Mouse (Mus musculus) 416B (cell line): ENCODE data around the gene Echdc3.

ENCODE experiments used
- DNase-seq: peaks from one replicate; pipeline ENCODE4 v3.0.0; 2011; ENCODE audit warnings: low read depth

Echdc3 gene

DNA sequence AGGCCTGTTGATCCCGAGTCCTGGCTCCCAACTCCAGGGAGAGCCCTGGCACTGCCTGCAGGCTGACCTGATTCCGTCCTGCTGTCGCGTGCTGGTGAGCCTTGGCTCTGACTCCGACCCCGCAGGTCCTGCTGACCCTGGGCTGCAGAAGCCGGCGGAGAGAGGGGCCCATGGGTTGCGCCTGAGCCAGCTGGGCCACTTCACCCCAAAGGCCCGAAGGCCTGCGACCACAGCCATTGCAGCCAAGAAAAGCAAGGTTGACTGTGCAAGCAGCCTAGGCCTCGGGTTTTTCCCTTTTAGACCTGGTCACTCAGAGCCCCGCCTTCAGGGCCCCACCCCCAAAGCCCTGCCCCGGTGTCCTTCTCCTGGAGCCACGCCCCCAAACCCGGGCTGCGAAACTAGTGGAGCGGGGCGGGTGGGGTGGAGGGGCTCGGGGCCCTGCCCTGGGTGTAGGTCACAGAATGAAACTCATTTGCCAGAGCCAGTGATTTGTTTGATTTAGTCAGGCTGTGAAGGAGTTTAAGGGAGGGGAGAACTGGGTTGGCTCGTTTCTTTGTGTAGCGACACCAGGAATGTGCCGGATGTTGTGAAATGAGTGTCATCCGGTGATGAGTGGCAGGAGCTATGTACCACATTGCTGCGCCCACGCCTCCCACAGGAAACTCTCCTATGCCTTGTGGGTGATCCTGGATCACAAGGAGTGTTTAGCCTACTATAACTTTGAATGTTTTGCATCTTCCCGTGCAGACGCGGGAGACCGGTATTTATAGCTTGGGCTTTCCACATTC, at the start of gene Echdc3:
Gene Echdc3 (minus strand): TSS at position 310 of the 788 bp plus-strand sequence.
- peak; percentile 89 for DNase-seq

GRCm38 (mm10) chr2:6261718-6262117, 48.9 kb upstream of the Echdc3 start:
- DNase-seq: no peak

- no peak for DNase-seq
These were observed 48.4 kb upstream of the Echdc3 start for GRCm38 (mm10) chr2:6261201-6261672.

DNA sequence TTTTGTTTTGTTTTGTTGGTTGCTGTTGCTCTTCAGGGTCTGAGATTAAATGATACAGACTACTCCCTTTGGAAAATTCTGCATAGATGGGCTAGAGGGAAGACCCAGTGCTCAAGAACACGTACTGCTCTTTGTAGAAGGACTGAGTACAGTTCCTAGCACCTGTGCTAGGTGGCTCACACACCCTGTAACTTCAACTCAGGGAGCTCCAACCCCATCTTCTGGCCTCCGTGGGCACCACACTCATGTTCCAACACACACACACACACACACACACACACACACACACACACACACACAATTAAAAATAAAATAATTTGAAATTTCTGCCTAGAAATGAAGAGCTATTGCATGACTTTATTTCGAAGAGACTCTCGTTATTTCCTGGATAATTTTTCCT, 47.8 kb upstream of the Echdc3 start:
- DNase-seq: no peak

DNA sequence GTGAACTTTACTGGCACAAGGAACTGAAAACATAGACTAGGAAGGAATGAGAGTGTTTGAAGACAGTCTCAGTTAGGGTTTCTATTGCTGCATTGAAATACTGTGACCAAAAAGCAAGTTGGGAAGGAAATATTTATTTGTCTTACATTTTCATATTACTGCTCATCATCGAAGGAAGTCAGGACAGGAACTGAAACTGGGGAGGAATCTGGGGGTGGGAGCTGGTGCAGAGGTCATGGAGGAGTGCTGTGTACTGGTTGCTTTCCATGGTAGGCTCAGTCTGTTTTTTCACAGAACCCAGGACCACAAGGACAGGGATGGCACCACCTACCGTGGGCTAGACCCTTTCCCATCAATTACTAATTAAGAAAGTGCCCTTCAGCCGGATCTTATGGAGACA, 46.3 kb upstream of the Echdc3 start:
- no peak for DNase-seq

DNA sequence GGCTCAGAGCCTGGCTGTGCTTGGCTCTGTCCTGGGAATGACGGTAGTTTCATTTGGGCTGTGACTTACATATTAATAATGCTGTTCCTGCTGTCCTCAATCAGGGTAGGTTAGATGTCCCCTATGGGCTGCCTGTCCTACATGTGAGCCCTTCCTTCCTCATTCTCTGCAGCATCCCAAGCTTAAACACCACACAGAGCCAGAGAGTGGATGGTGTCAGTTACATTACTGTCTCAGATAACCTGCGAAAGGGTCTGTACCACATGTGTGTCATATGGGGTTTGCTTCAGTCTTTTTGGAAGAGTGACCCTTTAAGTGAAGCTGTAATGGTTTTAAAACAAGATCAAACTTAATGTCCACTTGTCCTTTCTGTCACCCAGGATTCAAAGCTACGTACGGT, 45.2 kb upstream of the Echdc3 start:
- DNase-seq: no peak

GRCm38 (mm10) chr2:6257146-6257545, 44.3 kb upstream of the Echdc3 start:
- no peak for DNase-seq

- DNase-seq: peak; percentile 23
These were observed 43.4 kb upstream of the Echdc3 start for GRCm38 (mm10) chr2:6255989-6256841.

GRCm38 (mm10) chr2:6255402-6255988, 42.7 kb upstream of the Echdc3 start:
- no peak for DNase-seq

DNA sequence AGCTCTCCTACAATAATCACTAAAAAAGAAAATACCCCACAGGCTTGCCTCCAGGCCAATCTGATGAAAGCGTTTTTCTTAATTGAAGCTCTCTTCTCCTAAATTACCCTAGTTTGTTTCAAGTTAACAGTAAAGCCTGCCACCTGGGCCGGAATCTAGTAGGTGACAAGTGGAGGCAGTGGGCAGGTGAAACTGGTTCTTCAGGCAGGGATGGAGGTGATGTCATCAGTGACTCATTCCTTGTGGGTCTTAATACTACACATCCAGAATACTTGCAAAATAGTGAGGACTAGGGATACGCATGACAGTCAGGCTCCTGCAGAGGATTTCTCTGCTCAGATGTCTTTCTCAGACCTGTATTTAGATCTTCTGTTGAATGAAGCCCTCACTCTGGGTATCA, 39.7 kb upstream of the Echdc3 start:
- peak; percentile 11 for DNase-seq

DNA sequence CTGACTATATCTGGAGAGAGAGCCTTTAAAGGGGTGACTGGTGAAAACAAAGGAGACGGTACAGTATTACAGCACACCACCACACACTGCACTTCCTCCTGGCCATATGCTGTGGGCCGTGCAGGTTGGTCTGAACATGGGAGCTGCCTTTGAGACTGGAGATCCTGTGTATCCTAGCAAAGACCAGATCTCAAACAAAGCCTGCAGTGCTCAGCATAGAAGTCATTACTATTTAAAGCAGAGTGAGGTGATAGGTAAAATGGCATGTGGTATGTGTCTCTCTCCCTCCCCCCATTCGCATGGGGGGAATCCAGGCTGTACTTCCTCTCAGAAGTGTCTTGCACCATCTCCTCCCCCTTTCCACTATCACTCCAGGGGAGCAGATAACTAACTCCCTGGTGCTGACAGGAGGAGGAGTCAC, 38.3 kb upstream of the Echdc3 start:
- peak; percentile 10 for DNase-seq

DNA sequence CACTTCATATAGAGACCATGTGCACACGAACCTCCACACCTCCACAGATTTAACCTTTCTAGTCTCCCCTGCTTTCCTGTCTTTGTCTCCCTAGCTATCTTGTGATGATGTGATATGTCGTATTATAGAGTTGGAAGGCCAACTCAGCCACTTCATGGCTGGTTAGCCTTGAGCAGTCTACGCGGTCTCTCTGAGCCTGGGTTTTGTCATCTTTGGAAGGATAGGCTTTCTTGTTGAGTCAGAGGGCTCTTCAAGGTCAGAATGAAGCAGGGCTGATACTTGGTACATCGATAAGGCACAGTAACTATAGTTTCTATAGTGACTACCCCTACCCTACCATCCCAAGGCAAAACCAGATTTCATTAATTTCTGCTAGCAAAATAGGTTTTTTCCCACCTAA, 28.6 kb upstream of the Echdc3 start:
- DNase-seq: no peak

GRCm38 (mm10) chr2:6240072-6240471, 27.2 kb upstream of the Echdc3 start:
- no peak for DNase-seq

DNA sequence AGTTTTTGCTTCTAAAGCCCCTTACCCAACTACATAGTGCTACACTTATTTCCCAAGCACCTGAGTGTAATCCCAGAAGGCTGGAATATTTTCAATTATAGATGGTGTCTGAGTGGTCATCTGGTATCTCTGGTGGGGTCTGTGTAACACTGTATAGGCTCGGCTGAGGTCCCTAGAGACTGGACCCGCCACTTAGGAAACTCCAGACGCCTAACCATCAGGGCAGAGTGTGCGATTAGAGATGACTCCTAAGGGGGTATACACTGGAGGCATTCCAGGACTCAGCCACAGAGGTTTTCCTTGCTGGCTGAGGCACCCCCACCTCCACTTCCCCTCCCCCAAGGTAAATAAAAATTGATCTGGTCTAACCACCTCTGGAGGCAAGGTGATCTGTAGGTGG, 26.5 kb upstream of the Echdc3 start:
- no peak for DNase-seq

- DNase-seq: no peak
These were observed 25.8 kb upstream of the Echdc3 start for GRCm38 (mm10) chr2:6238679-6239078.

GRCm38 (mm10) chr2:6238244-6238643, 25.4 kb upstream of the Echdc3 start:
- no peak for DNase-seq

- DNase-seq: no peak
These were observed 20.5 kb upstream of the Echdc3 start for GRCm38 (mm10) chr2:6233353-6233752.

- DNase-seq: no peak
These were observed 19.9 kb upstream of the Echdc3 start for GRCm38 (mm10) chr2:6232755-6233154.

DNA sequence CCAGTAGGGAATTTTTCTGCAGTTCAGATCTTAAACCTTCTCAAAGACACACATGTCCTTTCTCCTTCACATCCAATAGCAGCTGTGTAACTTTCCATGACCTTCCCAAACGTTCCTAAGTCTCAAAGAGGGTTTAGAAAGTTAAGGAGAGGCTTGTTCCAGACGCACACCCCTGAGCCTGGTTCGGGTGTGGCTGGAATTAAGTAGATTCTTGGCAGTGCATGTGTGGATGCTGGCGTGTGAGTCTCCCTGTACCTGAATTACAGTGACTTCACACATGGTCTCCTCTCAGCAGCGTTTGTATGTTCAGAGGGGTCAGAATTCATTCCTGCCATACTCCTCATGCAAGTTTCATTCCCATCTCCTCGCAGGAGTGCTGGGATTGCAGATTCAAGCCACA, 18.0 kb upstream of the Echdc3 start:
- no peak for DNase-seq

DNA sequence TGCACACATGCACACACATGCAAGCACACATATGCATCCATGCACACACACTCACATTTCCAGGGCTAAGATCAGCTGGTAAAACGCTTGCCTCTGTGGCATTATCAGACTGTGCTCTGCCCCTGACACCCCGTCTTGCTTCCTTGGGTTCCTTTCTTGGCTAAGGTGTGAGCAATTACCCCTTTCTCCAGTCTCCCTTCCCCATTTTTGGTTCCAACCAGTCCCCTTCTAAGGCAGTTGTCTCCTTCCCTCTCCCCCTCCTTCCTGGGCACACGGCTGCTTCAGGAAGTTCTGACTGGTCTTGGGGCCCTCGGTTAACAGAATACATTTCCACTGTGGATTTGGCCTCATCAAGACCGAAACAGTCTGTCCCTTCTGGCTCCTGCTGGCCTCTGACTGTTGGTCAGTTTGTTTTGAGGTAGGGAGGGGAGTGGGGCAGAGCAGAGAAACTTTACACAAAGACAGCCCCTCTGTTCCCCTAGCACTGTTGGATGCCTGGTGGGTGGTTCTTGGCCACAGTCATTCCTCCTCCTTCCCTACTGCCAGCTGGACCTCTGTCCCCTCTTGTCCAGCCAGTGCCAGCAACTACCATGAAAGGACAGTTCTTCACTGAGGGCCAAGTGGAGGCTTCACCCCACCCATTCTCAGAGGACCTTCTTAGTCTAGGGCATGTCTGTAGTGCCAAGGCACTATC, 16.9 kb upstream of the Echdc3 start:
- DNase-seq: no peak

- no peak for DNase-seq
These were observed 14.2 kb upstream of the Echdc3 start for GRCm38 (mm10) chr2:6227059-6227445.
